Mouse (Mus musculus): ENCODE results near the gene 1700102P08Rik.

Gene 1700102P08Rik

GRCm38 (mm10) chr9:108392676-108393075 is at the start of gene 1700102P08Rik:
Gene 1700102P08Rik, plus strand, starts transcription at chr9:108392805.
- no peak for DNase-seq (ENCODE audit: low spot score)

- no peak for DNase-seq (ENCODE audit: low spot score)
Measured at GRCm38 (mm10) chr9:108343331-108343730, 49.3 kb upstream of the 1700102P08Rik start.

GRCm38 (mm10) chr9:108343835-108344234 is 48.8 kb upstream of the 1700102P08Rik start:
- DNase-seq (ENCODE audit: low spot score): no peak

DNA sequence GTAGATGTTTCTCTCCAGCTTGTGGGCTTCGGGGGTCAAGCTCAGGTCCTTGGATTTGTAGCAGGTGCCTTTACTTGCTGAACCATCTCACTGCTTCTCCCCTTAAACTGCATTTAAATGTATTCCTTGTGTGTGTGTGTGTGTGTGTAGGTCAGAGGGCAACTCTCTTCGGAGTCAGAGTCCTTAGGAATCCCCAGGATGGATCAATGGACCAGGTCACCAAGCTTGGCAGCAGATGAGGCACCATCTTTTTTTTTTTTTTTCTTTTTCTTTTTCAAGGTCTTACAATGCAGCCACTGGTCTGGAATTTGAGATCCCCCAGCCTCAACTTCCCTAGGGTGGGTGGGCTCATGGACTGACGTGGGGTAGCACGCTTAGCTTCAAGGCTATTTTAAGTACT is 48.1 kb upstream of the 1700102P08Rik start:
- no peak for DNase-seq (ENCODE audit: low spot score)

GRCm38 (mm10) chr9:108347024-108347423 is 45.6 kb upstream of the 1700102P08Rik start:
- DNase-seq (ENCODE audit: low spot score): no peak

DNA sequence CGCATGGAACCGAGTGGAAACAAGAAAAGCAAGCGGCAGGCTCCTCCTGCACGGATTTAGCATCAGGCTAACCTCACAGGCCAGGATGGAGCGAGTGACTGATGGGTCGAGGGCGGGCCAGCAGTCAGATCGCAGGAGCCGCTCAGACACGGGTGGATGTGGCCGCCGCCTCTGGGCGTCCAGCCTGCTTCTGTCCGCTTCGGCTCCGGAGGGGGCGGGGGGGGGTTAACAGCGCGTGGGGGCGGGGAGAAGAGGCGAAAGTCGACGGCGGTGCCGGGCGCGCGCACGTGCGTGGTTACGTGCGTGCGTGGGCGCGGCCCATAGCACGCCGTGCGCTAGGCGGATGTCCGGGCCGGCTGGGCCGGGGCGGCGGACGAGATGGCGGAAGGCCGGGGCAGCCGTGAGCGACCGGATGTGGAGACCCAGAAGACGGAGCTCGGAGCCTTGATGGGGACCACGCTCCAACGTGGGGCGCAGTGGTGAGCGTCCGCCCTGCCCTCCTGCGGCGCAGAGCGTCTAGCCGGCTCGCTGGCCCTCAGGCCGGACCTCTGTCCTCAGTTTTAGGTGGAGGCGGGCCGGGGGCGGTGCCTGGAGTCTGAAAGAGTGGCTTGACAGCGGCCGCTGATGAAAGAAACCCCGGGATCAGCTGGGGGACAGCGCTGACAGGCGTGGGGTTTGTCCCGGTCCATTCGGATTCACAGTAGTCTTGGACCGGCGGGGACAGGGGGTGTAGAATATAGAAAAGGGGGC is 44.9 kb upstream of the 1700102P08Rik start, which contains the start of gene Usp4:
Gene Usp4 (plus strand): TSS at position 314 of the 750 bp plus-strand sequence.
- peak; percentile 82 for DNase-seq (ENCODE audit: low spot score)

- DNase-seq (ENCODE audit: low spot score): no peak
Measured at GRCm38 (mm10) chr9:108348290-108348680, 44.3 kb upstream of the 1700102P08Rik start.

- DNase-seq (ENCODE audit: low spot score): no peak
Measured at GRCm38 (mm10) chr9:108349727-108350126, 42.9 kb upstream of the 1700102P08Rik start.

- DNase-seq (ENCODE audit: low spot score): no peak
Measured at GRCm38 (mm10) chr9:108378234-108378633, 14.4 kb upstream of the 1700102P08Rik start.

DNA sequence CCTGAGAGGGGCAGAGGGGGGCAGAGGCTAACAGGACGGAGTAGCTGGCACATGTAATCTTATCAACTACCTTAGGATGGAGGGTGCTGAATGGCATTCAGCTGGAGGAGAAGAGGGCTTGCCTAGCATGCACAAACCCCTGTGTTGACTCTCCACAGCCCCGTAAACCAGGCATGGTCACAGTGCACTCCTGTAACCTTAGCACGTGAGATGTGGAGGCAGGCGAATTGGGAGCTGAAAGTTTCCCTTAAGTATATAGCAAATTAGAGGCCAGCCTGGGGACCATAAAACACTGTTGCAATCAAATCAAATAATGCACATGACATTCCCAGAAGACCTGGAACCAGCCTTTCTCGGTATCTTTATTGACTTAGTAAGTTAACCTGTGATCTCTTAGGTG is 13.9 kb upstream of the 1700102P08Rik start:
- no peak for DNase-seq (ENCODE audit: low spot score)

GRCm38 (mm10) chr9:108379294-108379693 is 13.3 kb upstream of the 1700102P08Rik start:
- DNase-seq (ENCODE audit: low spot score): no peak

DNA sequence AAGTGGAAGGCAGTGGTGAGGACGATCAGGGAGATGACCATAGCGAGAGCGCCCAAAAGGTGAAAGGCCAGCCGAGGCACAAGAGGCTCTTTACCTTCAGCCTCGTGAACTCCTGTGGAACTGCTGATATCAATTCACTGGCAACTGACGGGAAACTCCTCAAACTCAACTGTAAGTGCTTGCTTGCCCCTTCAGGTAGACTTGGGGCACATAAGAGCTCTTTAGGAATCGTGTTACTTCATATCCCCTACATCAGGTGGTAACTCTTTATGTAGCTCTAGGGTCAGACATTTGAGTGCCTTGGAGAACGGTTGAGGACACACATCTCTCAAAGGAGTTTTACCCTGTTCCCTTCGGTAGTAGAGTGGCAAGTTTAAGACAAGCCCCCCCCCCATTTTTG is 11.2 kb upstream of the 1700102P08Rik start:
- DNase-seq (ENCODE audit: low spot score): no peak

GRCm38 (mm10) chr9:108385006-108385405 is 7.6 kb upstream of the 1700102P08Rik start:
- no peak for DNase-seq (ENCODE audit: low spot score)

GRCm38 (mm10) chr9:108386816-108387215 is 5.8 kb upstream of the 1700102P08Rik start:
- DNase-seq (ENCODE audit: low spot score): no peak

- no peak for DNase-seq (ENCODE audit: low spot score)
Measured at GRCm38 (mm10) chr9:108388601-108389000, 4.0 kb upstream of the 1700102P08Rik start.

DNA sequence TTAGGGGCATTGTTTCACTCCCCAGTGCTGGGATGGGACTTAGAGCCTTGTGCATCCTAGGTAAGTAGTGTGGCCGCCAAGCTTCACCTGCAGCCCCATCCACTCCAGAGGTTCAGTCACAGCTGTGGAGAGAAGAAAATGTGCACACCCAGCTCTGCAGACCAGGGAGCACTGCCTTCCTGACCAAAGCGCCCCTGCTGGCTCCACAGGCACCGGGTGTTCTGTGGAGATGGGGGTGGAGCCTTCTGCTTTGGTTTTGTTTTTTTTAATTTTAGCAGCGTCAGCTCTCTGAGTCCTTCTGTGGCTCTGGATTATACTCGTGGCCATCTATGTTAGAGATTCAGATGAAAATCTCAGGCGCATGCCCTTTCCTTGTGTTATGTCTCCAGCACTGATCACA is 3.4 kb upstream of the 1700102P08Rik start:
- DNase-seq (ENCODE audit: low spot score): no peak

DNA sequence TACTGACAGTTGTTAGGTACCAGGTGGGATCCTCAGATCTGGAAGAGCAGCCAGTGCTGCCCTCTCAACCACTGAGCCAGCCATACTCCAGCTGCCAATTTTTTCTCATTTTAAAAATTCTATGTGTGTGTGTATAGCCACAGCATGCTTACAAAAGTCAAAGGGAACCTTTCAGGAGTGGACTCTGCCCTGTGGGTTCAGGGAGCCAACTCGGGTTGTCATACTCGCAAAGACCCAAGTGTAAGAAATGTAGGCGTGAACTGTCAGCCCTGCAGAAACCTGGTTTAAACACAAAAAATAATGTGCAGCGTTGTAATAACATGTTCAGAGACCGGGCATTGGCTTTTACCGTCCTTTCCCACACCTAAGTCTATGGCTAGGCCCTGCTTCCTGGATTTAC is 1.6 kb downstream of the 1700102P08Rik start:
- DNase-seq (ENCODE audit: low spot score): no peak

DNA sequence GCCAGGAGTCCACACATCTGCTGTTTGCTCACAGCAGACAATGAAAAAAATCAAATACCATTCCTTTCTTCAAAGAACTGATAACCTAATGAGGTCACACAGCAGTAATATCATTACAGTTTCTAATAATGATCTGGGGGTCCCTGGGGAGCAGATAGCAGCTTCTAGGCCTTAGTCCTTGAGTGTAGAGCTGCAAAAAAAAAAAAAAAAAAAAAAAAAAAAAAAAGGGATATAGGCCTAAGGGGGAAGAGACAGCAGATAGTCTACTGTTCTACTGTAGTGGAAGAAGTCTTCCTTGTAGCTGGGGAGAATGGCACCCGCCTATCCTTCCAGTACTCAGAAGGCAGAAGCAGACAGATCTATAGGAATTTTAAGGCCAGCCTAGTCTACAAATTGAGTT is 2.8 kb downstream of the 1700102P08Rik start:
- no peak for DNase-seq (ENCODE audit: low spot score)

GRCm38 (mm10) chr9:108398324-108398723 is 5.7 kb downstream of the 1700102P08Rik start:
- no peak for DNase-seq (ENCODE audit: low spot score)

- no peak for DNase-seq (ENCODE audit: low spot score)
Measured at GRCm38 (mm10) chr9:108401186-108401960, 8.8 kb downstream of the 1700102P08Rik start.

- DNase-seq (ENCODE audit: low spot score): no peak
Measured at GRCm38 (mm10) chr9:108403081-108403480, 10.5 kb downstream of the 1700102P08Rik start.

DNA sequence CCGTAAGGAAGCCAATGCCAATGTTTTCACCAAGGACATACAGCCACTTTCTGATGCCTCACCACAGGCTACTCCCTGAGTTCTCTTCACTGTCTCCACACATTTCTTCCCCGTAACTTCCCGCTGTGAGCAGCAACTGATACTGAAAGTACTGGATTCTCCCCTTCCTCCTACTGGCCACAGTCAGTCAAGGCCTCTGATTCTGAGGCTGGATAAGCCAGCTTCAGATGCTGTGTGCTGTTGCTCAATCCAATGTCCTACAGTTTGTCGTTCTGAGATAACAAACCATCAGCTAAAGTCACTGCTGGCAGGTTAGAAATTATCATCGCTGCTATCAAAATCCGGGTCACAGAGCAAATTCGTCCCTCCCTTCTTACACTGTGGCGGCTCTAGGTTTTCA is 11.8 kb downstream of the 1700102P08Rik start:
- no peak for DNase-seq (ENCODE audit: low spot score)

DNA sequence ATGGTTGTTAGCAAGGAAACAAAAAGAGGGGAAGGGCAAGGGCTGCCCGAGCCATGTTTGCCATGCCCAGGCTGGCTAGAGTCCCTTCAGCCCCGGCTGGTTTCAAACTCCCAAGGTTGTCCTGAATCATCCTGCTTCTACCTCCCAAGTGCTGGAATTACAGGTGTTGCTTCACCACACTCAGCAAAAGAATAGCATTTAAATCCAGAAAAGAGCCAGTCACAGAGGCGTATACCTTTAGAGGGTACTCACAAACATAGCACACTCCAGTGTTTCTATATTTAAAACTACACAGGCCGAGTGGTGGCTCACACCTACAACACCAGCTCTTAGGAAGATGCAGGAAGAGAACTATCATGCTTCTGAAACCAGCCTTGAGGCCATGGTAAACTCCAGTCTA is 16.9 kb downstream of the 1700102P08Rik start:
- DNase-seq (ENCODE audit: low spot score): no peak
